Mouse (Mus musculus) embryo, embryonic 11.5 days (tissue): ENCODE measurements around the gene Tmem178.
A peak's percentile ranks its signal among the peaks of the same experiment; 100 is the strongest.
"Not testable (repeated sequence)": the region's sequence is repeated elsewhere in the genome, so short reads cannot be mapped to it uniquely, and the experiment has no call there.

Experiments
- DNase-seq: peaks from one replicate; pipeline ENCODE4 v3.0.0-alpha.2; 2012; ENCODE audit warnings: low read depth, low spot score

The Tmem178 gene

GRCm38 (mm10) chr17:80943835-80944529 lies 450 bp upstream of the Tmem178 start:
- DNase-seq = no peak

- DNase-seq = not testable (repeated sequence)
Measured at GRCm38 (mm10) chr17:80945510-80945909, 1.1 kb downstream of the Tmem178 start.

GRCm38 (mm10) chr17:80946091-80946885 lies 1.9 kb downstream of the Tmem178 start:
- DNase-seq = no peak

GRCm38 (mm10) chr17:80947075-80947960 lies 2.9 kb downstream of the Tmem178 start:
- no peak for DNase-seq

GRCm38 (mm10) chr17:80949382-80949781 lies 5.0 kb downstream of the Tmem178 start:
- no peak for DNase-seq

DNA sequence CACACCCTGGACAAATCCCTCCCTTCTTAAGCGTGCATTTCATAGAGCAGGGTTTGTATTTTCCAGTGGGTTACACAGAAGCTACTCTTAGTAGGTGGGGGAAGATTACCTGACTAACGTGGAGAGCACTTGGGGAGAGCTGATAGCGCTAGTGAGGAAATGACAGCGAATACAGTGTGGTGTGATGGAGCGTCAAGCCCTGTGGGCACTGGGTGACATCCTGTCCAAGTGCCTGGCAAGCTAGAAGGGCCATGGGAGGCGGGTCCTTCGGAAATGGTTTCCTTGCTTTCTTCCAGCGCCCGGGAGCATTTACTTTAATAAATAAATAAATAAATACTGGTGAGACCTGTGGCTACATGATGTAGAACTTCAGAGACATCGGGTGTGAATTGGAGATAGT lies 5.5 kb downstream of the Tmem178 start:
- no peak for DNase-seq

- no peak for DNase-seq
Measured at GRCm38 (mm10) chr17:80952305-80952704, 7.9 kb downstream of the Tmem178 start.

DNA sequence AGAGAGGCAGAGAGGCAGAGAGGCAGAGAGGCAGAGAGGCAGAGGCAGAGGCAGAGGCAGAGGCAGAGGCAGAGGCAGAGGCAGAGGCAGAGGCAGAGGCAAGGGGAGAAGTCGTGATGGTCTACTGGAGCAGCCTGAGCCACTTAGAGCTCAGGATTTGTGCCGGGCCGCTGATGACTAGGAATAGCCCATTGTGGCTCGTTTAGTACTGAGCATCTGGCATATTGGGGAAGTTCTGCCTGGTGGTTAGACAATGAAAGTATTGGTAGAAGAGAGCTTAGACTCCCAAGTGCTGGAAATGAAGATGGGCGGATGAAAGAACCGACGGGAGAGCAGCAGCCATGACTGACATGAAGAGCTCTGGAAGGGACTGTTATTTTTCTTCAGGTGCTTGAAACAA lies 11.0 kb downstream of the Tmem178 start:
- no peak for DNase-seq

- no peak for DNase-seq
Measured at GRCm38 (mm10) chr17:80955998-80956811, 11.8 kb downstream of the Tmem178 start.

- no peak for DNase-seq
Measured at GRCm38 (mm10) chr17:80958332-80958731, 13.9 kb downstream of the Tmem178 start.

- no peak for DNase-seq
Measured at GRCm38 (mm10) chr17:80959840-80960239, 15.4 kb downstream of the Tmem178 start.

- DNase-seq = no peak
Measured at GRCm38 (mm10) chr17:80967475-80967874, 23.0 kb downstream of the Tmem178 start.

DNA sequence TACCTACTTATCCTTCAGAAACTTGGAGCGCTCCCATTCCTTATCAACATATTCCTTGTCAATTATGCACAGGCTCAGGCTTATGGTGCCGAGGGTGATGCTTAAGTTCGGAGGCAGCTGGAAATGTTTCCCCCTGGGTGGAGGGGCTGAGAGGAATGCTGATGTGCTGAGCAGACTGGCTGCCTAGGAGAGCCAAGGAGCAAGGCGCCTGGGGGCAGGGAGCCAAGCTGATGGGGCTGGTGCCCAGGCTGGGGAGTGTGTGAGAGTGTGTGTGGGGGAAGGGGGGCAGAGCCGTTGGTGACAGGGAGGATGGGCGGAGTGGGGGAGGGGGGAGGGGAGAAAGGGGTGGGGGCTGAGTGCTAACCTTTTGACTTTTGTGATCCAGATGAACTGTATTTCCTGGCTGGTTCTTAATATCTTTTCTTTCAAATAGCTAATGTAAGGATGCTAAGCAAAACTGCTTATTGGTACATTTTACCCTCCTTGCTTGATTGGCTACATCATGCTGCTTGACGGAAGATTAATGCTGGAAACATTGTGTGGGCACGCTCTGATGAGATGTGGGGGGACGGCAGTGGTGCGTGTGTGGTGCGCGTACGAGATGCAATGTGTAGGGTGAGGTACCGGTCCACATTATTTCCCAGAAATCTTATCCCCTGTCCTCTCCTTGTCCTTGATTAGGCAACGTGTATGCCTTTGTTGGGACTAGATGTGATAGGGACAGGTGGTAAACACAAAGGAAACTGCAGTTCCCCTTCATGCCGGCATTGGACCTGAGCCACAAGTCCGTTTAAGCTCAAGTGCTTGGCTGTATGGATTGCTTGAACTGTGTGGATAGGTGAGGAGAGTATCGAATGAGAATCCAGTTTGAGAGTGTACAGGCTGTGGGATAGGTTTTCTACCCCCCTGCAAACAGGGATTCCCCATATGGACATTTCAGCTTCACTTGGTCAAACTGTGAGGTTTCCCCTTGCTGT lies 25.5 kb downstream of the Tmem178 start:
- no peak for DNase-seq

DNA sequence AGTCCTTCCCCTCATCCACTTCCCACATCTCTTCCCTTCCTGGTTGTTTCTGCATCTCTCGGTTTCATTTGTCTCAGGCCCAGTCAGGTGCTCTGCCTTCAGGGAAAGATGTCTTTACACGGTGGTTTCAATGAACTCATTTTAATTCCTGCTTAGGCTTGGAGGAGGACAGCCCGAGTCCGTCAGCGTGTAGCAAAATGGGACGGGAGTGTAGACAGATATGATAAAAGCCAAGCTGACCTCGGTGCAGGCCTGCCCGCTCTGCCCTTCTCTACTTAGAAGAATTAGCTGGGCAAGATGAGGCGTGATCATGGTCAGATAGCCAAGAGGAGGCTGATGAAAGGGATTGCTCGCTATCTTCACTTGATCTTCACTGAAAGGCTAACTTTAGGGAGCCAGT lies 26.3 kb downstream of the Tmem178 start:
- no peak for DNase-seq

GRCm38 (mm10) chr17:80972891-80973290 lies 28.5 kb downstream of the Tmem178 start:
- DNase-seq = no peak

- DNase-seq = no peak
Measured at GRCm38 (mm10) chr17:80977245-80977644, 32.8 kb downstream of the Tmem178 start.

GRCm38 (mm10) chr17:80980096-80980495 lies 35.7 kb downstream of the Tmem178 start:
- no peak for DNase-seq

GRCm38 (mm10) chr17:80981721-80982411 lies 37.4 kb downstream of the Tmem178 start:
- no peak for DNase-seq

- DNase-seq = peak; percentile 65
Measured at GRCm38 (mm10) chr17:80982412-80982787, 38.0 kb downstream of the Tmem178 start.
